Mouse (Mus musculus) lung, adult 2 months (tissue): ENCODE data around the gene Treh.

Experiments
- CTCF ChIP-seq: fragments of 200-500 bp; IDR thresholded peaks from 2 replicates; pipeline ENCODE4 v1.5.1; 2011; ENCODE audit warnings: mild to moderate bottlenecking, low read length, control low read depth; ENCODE audit not compliant: insufficient read depth
- POLR2A ChIP-seq: fragments of 200-500 bp; IDR thresholded peaks from 2 replicates; pipeline ENCODE4 v1.6.1; 2011; ENCODE audit warnings: low read depth, mild to moderate bottlenecking, control low read depth, low read length, borderline replicate concordance; ENCODE audit errors: extremely low read depth

GRCm38 (mm10) chr9:44711602-44712001 is 38.6 kb downstream of the Treh start:
- TF ChIP-seq POLR2A (no peak), CTCF (no peak)
